16 mouse cellular contexts compared by ENCODE assay signal in genomic region chr7:118925547-118925946, GRCm38 (mm10).
"Had no signal": no experiment of that assay in that cellular context is flagged by ENCODE, and none has a peak within 500 bp of the region (broad histone marks: within the 10 kb centered on the region; RNA-seq: fewer than 3 reads in every experiment).

No protein-coding gene starts in this region.

- H3K36me3 ChIP-seq: liver, embryonic 12.5 days; lung, embryonic 15.5 days; midbrain, embryonic 10.5 days; midbrain, embryonic 12.5 days; neural tube, embryonic 13.5 days; neural tube, embryonic 15.5 days had no signal

- H3K27me3 ChIP-seq: liver, embryonic 12.5 days; lung, embryonic 15.5 days; midbrain, embryonic 12.5 days; neural tube, embryonic 13.5 days; neural tube, embryonic 15.5 days had no signal

- H3K4me3 ChIP-seq: liver, embryonic 12.5 days; lung, embryonic 15.5 days; midbrain, embryonic 10.5 days; midbrain, embryonic 12.5 days; myocyte; neural tube, embryonic 13.5 days; neural tube, embryonic 15.5 days had no signal

- H3K4me2 ChIP-seq: liver, embryonic 12.5 days; lung, embryonic 15.5 days; midbrain, embryonic 12.5 days; neural tube, embryonic 13.5 days; neural tube, embryonic 15.5 days had no signal

- H3K4me1 ChIP-seq: liver, embryonic 12.5 days; midbrain, embryonic 12.5 days had no signal

- ATAC-seq: liver, embryonic 12.5 days; midbrain, embryonic 16.5 days had no signal

- H3K27ac ChIP-seq: liver, embryonic 12.5 days; liver, embryonic 14.5 days; lung, embryonic 15.5 days; midbrain, embryonic 10.5 days; midbrain, embryonic 12.5 days; neural tube, embryonic 13.5 days; neural tube, embryonic 15.5 days had no signal

- DNase-seq: lung, postnatal 14 days; midbrain, embryonic 14.5 days; right cerebral cortex, postnatal 14 days; spleen, adult 18-20 months; thymus, adult 18-20 months; thymus, postnatal 14 days; thymus, postnatal 36 days had no signal

- H3K9ac ChIP-seq: liver, embryonic 12.5 days; liver, embryonic 14.5 days; lung, embryonic 15.5 days; midbrain, embryonic 12.5 days; neural tube, embryonic 13.5 days; neural tube, embryonic 15.5 days had no signal

- H3K9me3 ChIP-seq: liver, embryonic 12.5 days; lung, embryonic 15.5 days; midbrain, embryonic 10.5 days; midbrain, embryonic 12.5 days; neural tube, embryonic 13.5 days; neural tube, embryonic 15.5 days had no signal
